Mouse (Mus musculus) stomach, postnatal 0 days (tissue): ENCODE data around the gene Olfr486.

Source experiments
- CTCF ChIP-seq: IDR thresholded peaks from 2 replicates; pipeline ENCODE4 v1.5.1; 2016; ENCODE audit warnings: antibody characterized with exemption, low read depth, mild to moderate bottlenecking, moderate library complexity
- EP300 ChIP-seq: optimal IDR thresholded peaks from 2 replicates; pipeline ENCODE3; 2016; ENCODE audit warnings: antibody characterized with exemption

- no peak for TF ChIP-seq CTCF
- TF ChIP-seq EP300, result no peak
Observed at GRCm38 (mm10) chr7:108159771-108160170, 12.8 kb downstream of the Olfr486 start, which contains the start of gene Olfr485.
